Mouse (Mus musculus): ENCODE data around the gene Mapk12. TPM values are rescaled to one million over a fixed set of nuclear protein-coding genes. Genes with fewer than 3 reads are reported as not detected.

The Mapk12 gene
- polyA plus RNA-seq, 1 experiment from 2014 or later: 1.5 TPM

DNA sequence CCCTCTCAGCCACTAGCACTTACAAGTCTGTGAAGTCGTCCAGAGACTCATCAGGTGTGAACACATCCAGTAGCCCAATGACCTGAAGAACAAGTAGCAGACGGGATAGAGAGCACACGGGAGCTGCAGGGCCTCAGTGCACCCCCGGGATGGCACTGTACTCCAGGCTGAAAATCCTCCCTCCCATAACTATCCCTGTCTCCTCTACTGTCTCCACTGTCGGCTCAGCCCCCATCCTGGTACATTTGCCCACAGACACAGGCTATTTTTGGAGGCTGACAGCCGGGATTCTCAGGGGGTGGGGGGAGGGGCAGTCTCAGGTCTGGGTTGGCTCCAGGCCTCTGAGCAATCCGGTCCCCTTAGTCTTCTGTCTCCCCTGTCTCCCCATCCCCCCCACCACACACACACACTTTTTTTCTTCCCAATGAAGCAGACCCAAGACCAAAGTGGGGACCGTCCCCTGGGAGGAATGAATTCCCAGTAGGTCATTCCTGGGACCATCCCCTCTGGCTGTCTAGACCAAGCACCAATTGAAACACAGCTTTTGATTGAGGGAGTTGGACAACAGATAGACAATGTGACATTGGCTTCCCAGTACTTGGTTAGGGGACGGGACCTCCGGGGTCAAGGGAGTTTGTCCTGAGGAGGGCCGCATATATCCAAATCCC lies 3.0 kb downstream of the Mapk12 start:
- DNase-seq (no peak), ATAC-seq (ENCODE audit: low read depth) (no peak)
- H3K27ac ChIP-seq: no peak overlapping the region
- WGBS (ENCODE audit: insufficient replicate concordance): 57% methylated on average over 11 of the region's 11 CpGs
- no peaks in the 10 kb centered on the region for H3K36me3 ChIP-seq
- H3K9me3 ChIP-seq (replicated peaks): no peaks in the 10 kb centered on the region
- H3K4me3 ChIP-seq (replicated peaks): no peak overlapping the region
- H3K27me3 ChIP-seq: peaks cover 86% of the 10 kb centered on the region
- no peak overlapping the region for H3K4me2 ChIP-seq
- H3K9ac ChIP-seq: no peak overlapping the region
- peaks cover 12% of the 10 kb centered on the region; the same call in 1 of the 2 replicates for H3K4me1 ChIP-seq (replicated peaks)

GRCm38 (mm10) chr15:89136461-89137155 lies 3.9 kb downstream of the Mapk12 start:
- Histone ChIP-seq H3K4me1 (replicated peaks) (peaks cover 12% of the 10 kb centered on the region; the same call in 1 of the 2 replicates), H3K9me3 (replicated peaks) (no peaks in the 10 kb centered on the region), H3K27me3 (peaks cover 77% of the 10 kb centered on the region), H3K9ac (no peak overlapping the region), H3K36me3 (no peaks in the 10 kb centered on the region), H3K4me2 (no peak overlapping the region), H3K27ac (no peak overlapping the region), H3K4me3 (replicated peaks) (no peak overlapping the region)
- WGBS (ENCODE audit: insufficient replicate concordance): 67% methylated on average over 5 of the region's 5 CpGs
- no peak for ATAC-seq (ENCODE audit: low read depth)
- DNase-seq: no peak

DNA sequence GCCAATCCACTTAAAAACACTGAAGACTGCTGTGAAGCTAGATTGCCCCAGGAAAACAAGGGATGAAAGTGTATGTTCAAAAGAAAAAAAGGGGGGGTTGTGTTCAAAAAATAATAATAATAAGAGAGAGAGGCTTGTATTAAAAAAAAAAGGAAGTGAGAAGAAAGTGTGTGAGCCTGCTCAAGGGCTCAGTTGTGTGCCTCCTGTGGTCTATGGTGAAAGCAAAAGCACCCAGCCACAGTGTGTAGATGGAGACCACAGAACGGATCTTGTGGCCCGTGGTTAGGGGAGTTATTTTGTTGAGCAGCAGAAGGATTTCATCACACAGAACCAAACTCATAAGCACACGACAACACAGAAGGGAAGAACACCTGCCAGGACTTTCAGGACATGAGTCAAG lies 9.2 kb downstream of the Mapk12 start:
- no peaks in the 10 kb centered on the region for H3K9me3 ChIP-seq (replicated peaks)
- H3K36me3 ChIP-seq: no peaks in the 10 kb centered on the region
- ATAC-seq (ENCODE audit: low read depth): no peak
- no peak overlapping the region for H3K4me3 ChIP-seq (replicated peaks)
- WGBS (ENCODE audit: insufficient replicate concordance): 15% methylated on average over 3 of the region's 3 CpGs
- no peak overlapping the region for H3K9ac ChIP-seq
- peaks cover 38% of the 10 kb centered on the region for H3K27me3 ChIP-seq
- no peak overlapping the region for H3K27ac ChIP-seq
- DNase-seq: no peak
- H3K4me1 ChIP-seq (replicated peaks): peaks cover 22% of the 10 kb centered on the region
- no peak overlapping the region for H3K4me2 ChIP-seq

DNA sequence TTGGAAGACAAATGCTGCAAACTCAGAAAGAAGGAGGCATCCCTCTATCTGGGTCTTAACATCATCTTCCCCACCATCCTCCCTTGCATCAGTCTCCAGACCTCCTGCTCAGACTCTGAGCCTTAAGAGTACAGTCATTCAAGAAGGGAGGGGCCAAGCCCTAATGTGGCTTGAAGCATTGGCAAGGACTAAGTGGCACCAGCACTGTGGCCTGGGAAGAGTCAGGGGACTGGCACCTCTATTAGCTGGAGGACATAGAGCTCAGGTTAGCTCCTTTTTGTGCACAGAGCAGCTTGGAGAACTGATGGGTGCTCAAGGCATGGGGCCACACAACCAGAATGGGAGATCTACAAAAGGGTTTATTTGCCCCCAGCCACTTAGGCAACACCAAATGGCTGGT lies 10.3 kb downstream of the Mapk12 start:
- no peak overlapping the region for H3K27ac ChIP-seq
- DNase-seq (no peak), ATAC-seq (ENCODE audit: low read depth) (no peak)
- H3K4me3 ChIP-seq (replicated peaks): no peak overlapping the region
- H3K27me3 ChIP-seq: peaks cover 28% of the 10 kb centered on the region
- H3K36me3 ChIP-seq: peaks cover 2% of the 10 kb centered on the region; the same call in 1 of the 2 replicates
- no peak overlapping the region for H3K9ac ChIP-seq
- H3K4me2 ChIP-seq: no peak overlapping the region
- H3K4me1 ChIP-seq (replicated peaks): peaks cover 22% of the 10 kb centered on the region
- H3K9me3 ChIP-seq (replicated peaks): no peaks in the 10 kb centered on the region

DNA sequence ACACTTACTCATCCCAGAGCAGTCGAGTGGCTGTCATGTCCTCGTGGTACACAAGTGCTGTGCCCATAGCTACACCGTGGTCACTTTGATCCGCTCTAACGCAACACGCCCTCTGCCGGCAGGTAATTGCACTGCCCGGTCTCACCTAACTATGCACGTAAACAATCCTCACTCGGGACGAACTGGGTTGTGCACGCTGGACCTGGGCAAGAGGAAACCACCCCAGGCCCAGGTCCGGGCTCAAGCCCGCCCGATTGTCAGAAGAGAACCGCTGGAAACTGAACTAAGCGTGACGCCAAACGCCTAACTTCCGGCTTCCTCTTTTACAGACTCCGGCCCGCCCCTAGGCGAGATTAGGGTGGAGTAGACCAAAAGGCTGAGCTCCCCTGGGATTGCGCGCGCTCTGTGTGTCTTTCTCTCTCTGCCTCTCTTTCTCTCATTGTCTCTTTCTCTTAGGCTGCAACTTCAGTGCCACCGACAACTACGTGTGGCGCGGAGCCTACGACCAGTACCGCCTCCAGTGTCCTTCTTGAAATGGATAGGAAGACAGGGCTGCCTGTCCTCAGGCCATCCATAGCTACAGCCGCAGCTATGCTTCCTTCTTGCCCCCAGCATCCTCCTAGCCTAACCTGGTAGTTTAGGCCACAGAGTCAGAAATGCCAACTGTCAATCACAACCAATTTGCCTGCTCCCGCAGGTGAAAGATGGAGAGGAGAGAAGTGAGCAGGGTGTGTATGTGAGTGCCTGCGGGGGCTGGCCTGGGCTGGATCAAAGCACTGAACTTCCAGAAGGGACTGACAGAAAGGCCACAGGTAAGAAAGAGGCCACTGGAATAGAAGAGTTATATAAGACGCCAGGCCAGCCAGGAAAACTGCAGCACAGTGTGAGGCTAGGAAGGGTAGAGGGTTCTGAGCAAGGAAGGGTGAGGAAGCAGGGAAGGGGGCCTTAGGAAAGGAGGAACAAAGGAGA lies 11.8 kb downstream of the Mapk12 start, which contains the start of gene Hdac10:
Hdac10 (minus strand) TSS at position 319 of the 969 bp plus-strand sequence.
- Histone ChIP-seq H3K9me3 (replicated peaks) (no peaks in the 10 kb centered on the region), H3K9ac (peak within 1 kb of the TSS; percentile 80), H3K4me1 (replicated peaks) (peaks cover 31% of the 10 kb centered on the region), H3K36me3 (peaks cover 5% of the 10 kb centered on the region; the same call in 1 of the 2 replicates), H3K4me2 (peak within 1 kb of the TSS; percentile 90), H3K4me3 (replicated peaks) (peak within 1 kb of the TSS; percentile 69), H3K27me3 (peaks cover 19% of the 10 kb centered on the region), H3K27ac (peak within 1 kb of the TSS; percentile 81)
- 4% methylated on average over 36 of the region's 36 CpGs for WGBS (ENCODE audit: insufficient replicate concordance)
- ATAC-seq (ENCODE audit: low read depth) (peak; percentile 88), DNase-seq (peak; percentile 74)

DNA sequence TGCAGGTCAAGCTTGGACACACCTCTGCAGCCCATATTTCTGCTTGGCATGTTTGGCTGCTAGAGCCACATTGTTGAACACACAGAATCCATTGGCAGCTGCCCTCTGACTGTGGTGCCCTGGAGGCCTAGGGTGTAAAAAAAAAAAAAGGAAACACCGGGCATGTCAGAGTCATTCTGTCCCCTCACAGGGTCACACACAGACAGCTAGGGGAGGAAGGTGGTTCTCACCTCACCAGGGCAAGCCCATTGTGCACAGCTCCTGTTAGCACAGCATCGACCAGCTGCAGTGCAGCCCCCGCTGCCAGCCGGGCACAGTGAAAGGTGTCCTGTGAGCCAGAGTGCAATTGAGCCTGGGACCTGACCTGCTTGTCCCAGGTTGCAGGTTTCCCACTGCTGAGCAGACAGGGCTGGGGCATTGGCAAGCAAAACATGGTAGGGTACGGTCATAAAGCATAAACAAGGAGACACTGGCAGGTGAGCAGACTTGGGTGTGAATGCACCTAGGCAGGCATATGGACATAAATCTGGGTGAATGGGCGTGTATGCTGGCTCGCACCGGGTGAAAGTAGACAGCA lies 13.1 kb downstream of the Mapk12 start:
- Histone ChIP-seq H3K36me3 (peaks cover 5% of the 10 kb centered on the region; the same call in 1 of the 2 replicates), H3K4me3 (replicated peaks) (peak overlapping the region; percentile 69), H3K9me3 (replicated peaks) (no peaks in the 10 kb centered on the region), H3K27me3 (peaks cover 12% of the 10 kb centered on the region; the same call in 1 of the 2 replicates), H3K9ac (peak overlapping the region; percentile 80), H3K4me2 (peak overlapping the region; percentile 90), H3K27ac (0 out of 2 replicates have a peak overlapping the region, but pooled peaks have one; percentile 81), H3K4me1 (replicated peaks) (peaks cover 37% of the 10 kb centered on the region)
- no peak for ATAC-seq (ENCODE audit: low read depth)
- DNase-seq: no peak
- WGBS (ENCODE audit: insufficient replicate concordance): 67% methylated on average over 8 of the region's 8 CpGs

DNA sequence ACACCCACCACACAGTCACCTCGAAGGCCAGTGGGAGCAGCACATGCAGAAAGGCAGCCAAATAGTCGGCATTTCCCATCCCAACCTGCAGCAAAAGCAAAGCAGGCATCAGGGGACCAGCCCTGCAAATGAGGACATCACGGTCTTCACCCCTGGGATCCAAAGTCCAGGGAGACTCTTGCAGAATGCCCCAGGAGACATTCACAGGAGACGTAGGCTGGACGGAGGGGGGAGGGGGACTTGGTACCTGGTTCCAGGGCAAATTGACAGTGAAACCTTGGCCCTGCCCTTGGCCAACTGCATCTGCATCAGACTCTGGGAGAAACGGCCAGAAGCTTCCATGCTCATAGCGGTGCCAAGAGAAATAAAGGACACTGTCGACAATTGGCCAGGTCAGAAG lies 13.9 kb downstream of the Mapk12 start:
- Histone ChIP-seq H3K27ac (no peak overlapping the region), H3K9ac (no peak overlapping the region), H3K4me2 (no peak overlapping the region), H3K4me1 (replicated peaks) (peaks cover 45% of the 10 kb centered on the region), H3K27me3 (peaks cover 12% of the 10 kb centered on the region; the same call in 1 of the 2 replicates), H3K9me3 (replicated peaks) (no peaks in the 10 kb centered on the region), H3K36me3 (peaks cover 5% of the 10 kb centered on the region; the same call in 1 of the 2 replicates), H3K4me3 (replicated peaks) (no peak overlapping the region)
- 75% methylated on average over 8 of the region's 8 CpGs for WGBS (ENCODE audit: insufficient replicate concordance)
- no peak for ATAC-seq (ENCODE audit: low read depth)
- no peak for DNase-seq

DNA sequence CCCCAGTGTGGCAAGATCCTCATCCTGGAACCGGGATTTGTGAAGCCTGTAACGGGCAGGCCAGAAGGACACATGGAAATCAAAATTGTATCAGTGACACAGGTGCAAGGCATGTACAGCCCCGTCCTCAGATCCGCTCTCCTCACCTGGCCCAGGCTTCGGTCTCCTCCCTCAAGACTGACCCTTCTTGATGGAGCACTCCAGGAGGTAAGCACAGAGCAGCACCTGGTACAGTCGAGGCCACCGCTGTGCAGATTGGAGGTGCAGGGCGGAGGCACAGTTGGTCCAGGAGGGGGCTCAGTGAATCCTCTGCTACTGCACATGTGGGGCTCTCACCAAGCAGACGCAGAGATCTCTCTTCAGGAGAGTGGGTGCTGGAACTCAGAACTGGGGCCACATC lies 15.2 kb downstream of the Mapk12 start:
- WGBS (ENCODE audit: insufficient replicate concordance): 89% methylated on average over 9 of the region's 9 CpGs
- Histone ChIP-seq H3K27me3 (peaks cover 6% of the 10 kb centered on the region; the same call in 1 of the 2 replicates), H3K4me1 (replicated peaks) (peaks cover 58% of the 10 kb centered on the region)

DNA sequence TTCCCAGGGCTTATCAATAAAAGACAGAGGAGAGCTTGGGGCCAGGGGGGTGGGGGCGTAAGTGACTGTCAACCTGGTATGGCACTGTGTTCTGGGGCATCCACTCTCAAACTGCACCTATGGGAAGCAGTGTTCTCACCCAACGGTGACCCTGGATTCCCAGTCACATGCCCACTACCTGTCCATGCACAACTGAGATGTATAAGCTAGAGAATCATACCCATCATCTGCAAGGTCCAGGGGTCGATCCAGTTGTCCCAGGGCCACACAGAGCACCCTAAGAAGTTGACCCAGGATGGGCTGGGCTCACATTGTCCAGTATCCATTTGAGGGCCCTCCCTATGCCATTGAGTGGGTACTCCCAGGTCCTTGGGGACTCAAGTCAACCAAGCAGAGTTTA lies 16.2 kb downstream of the Mapk12 start:
- 76% methylated on average over 3 of the region's 3 CpGs for WGBS (ENCODE audit: insufficient replicate concordance)
- ATAC-seq (ENCODE audit: low read depth) (no peak), DNase-seq (no peak)
- Histone ChIP-seq H3K9ac (0 out of 2 replicates have a peak overlapping the region, but pooled peaks have one; percentile 92), H3K4me1 (replicated peaks) (peaks cover 66% of the 10 kb centered on the region), H3K36me3 (peaks cover 22% of the 10 kb centered on the region), H3K9me3 (replicated peaks) (no peaks in the 10 kb centered on the region), H3K4me3 (replicated peaks) (no peak overlapping the region), H3K27ac (no peak overlapping the region), H3K4me2 (no peak overlapping the region; the same call in 1 of the 2 replicates), H3K27me3 (no peaks in the 10 kb centered on the region)

More for the DNA sequence above, 15.2 kb downstream of the Mapk12 start:
- Histone ChIP-seq H3K36me3 (peaks cover 11% of the 10 kb centered on the region; the same call in 1 of the 2 replicates), H3K9ac (no peak overlapping the region), H3K9me3 (replicated peaks) (no peaks in the 10 kb centered on the region), H3K4me2 (no peak overlapping the region), H3K27ac (no peak overlapping the region), H3K4me3 (replicated peaks) (no peak overlapping the region)
- no peak for DNase-seq
- ATAC-seq (ENCODE audit: low read depth): no peak

- DNase-seq: peak; percentile 34
- H3K27me3 ChIP-seq: no peaks in the 10 kb centered on the region
- peak overlapping the region; percentile 97 for H3K4me2 ChIP-seq
- peak overlapping the region; percentile 94 for H3K4me3 ChIP-seq (replicated peaks)
- peak overlapping the region; percentile 69 for H3K27ac ChIP-seq
- H3K9ac ChIP-seq: peak overlapping the region; percentile 92
- ATAC-seq (ENCODE audit: low read depth): no peak
- no peaks in the 10 kb centered on the region for H3K9me3 ChIP-seq (replicated peaks)
- 39% methylated on average over 11 of the region's 11 CpGs for WGBS (ENCODE audit: insufficient replicate concordance)
- H3K36me3 ChIP-seq: peaks cover 28% of the 10 kb centered on the region
- peaks cover 64% of the 10 kb centered on the region for H3K4me1 ChIP-seq (replicated peaks)
Measured at GRCm38 (mm10) chr15:89123595-89123994, 16.9 kb downstream of the Mapk12 start.

All from liver, embryonic 13.5 days (tissue).